Mouse (Mus musculus) cerebellum, postnatal 4 days (tissue): ENCODE results near the gene Cd24a.

Source experiments
- DNase-seq, 2 experiments: peaks; one replicate each; pipeline ENCODE4 v3.0.0; 2022; ENCODE audit warnings: low spot score in 2 of 2, mixed read lengths in 1 of 2

Cd24a gene

DNA sequence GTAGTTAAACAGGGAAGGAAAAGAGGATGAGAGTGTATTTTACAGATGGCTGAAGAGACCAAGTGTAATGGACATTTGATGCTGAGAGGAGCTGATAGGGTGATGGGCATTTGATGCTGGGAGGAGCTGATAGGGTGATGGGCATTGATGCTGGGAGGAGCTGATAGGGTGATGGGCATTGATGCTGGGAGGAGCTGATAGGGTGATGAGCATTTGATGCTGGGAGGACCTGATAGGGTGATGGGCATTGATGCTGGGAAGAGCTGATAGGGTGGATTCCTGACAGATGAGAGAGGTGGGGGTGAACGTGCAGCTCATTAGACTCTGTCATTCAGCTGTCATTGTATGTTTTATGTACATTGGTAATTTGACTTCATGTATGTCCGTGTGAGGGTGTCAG is 47.5 kb downstream of the Cd24a start:
- no peak for DNase-seq

DNA sequence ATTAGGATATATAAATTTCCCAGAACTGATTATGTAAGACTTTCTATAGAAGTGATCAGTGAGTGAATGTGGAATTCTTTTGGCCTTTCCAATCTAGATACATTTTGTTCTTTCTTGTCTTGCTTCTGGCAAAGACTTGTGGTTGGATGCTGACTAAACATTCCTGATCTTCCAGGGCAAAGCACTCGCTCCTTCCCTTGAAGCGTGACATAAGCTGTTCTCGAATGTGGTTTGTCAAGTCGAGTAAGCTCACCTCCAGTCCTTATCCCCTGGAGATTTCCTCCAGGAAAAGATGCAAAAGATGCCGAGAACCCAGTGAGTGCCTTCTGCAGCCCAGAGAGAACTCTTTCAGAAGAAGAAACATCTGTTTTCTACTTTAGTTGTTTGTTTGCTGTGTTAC is 51.1 kb downstream of the Cd24a start:
- DNase-seq, result no peak

DNA sequence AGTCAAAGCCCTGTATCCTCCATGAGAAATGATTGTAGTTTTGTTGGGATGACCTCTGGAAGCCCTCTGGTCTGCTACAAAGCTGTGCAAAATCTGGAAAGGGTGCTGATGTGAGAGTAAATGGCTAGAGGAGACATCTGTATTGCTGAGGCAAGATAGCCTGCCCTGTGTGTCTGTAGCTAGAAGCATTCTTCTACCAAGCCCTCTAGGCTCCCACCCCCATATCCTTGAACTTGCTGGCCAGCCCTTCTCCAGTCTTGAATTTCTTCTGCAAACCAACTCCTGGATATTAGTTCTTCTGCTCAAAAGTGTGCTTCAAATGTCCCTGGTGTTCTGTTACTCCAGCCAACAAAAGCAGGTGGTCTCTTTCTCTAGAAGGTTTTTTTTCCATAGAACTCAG is 51.8 kb downstream of the Cd24a start:
- no peak for DNase-seq

DNA sequence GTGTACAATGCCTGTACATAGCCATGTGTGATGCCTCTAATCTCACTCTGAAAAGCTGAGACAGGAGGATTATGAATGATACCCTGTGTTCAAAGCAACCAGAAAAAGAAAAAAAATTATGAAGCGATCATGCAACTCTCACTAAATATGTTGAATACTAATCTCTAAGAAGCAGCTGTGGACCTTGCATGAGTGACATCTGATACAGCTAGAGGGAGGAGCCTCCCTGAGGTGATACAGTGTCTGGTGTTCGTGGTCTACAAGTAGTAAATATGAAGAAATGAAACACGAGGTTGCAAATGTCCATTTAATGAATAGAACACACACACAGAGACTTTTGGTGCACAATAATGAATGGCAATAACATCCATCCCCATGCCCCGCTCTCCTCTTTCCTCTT is 52.5 kb downstream of the Cd24a start:
- no peak for DNase-seq

DNA sequence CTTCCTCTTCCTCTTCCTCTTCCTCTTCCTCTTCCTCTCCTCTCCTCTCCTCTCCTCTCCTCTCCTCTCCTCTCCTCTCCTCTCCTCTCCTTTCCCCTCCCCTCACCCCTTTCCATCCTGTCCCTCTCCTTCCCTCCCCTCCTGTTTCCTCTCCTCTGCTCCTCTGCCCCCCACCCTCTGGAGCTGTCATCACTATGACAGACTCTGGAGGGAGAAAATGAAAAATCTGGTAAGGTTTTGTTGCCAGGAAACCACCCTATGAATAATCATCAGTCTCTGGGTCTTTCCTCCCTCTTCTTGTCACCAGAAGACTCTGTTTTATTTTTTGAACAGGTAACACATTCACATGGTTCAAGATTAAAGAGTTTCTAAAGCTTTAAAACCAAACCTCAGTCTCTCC is 53.0 kb downstream of the Cd24a start:
- DNase-seq, result no peak

DNA sequence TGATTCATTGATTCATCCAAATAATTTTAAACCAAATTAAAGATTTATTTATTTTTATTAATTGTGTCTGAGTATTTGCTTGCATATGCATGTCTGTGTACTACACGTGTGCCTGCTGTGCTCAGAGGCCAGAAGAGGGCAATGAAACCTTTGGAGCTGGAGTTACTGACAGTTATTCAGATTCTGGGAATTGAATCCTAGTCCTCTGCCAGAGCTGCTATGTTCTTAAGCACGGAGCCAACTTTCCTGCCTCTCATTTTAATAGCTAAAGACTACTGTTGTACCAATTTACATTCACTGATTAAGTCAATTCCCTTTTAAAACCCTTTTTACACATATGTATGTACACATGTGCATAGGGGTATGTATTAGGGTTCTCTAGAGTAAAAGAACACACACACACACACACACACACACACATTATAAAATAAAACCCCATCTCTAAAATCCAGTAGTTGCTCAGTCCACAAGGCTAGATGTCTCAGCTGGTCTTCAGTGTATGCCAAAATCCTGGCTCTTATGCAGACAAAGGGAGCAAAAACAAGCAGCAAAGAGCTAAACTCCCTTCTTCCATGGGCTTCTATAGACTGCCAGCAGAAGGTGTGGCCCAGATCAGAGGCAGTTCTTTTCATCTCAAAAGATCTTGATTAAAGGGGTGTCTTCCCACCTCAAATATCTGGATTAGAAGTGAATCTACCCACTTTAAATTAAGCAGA is 53.7 kb downstream of the Cd24a start:
- no peak for DNase-seq

DNA sequence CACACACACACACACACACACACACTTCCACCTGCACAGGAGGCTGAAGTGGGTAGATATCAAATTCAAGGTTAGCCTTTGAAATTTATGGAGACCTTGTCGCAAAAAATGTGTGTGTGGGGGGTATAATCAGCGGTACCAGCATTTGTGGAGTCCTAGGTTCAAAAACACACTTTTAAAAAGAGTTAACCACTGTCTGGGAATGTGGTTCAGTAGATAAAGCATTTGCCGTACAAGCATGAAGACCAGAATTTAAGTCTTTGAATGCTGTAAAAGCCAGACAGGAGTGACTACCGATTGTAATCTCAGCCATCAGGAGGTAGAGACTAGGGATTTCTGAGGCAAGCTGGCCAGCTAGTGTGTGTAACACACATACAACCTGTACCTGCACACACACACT is 55.0 kb downstream of the Cd24a start:
- no peak for DNase-seq
